8 mouse cellular contexts compared by ENCODE assay signal in genomic region chr9:64386466-64387211, GRCm38 (mm10). TPM values are rescaled to one million over a fixed set of nuclear protein-coding genes. Genes with fewer than 3 reads are reported as not detected.
DNase-seq lines count a peak whose midpoint lies in the region; ATAC-seq and TF ChIP-seq lines count a peak whose summit lies in the region.

No protein-coding gene starts in this region.

- TF ChIP-seq POLR2A in testis, adult 2 months (IDR thresholded peaks at IDR 0.05; ENCODE audit: control insufficient read depth, low read depth, low read length), result no peak

- H3K27me3 ChIP-seq in testis, adult 2 months (ENCODE audit: control insufficient read depth, insufficient read depth, low read length), result no peaks in the 10 kb centered on the region; the same call in 1 of the 2 replicates
- H3K27me3 ChIP-seq in hindbrain, postnatal 0 days (ENCODE audit: insufficient read depth, low read length), result peaks cover 15% of the 10 kb centered on the region
- H3K27me3 ChIP-seq in neural tube, embryonic 12.5 days (replicated peaks), result peaks cover 46% of the 10 kb centered on the region

- H3K4me3 ChIP-seq in testis, adult 2 months (ENCODE audit: control insufficient read depth, low read depth, low read length), result peak overlapping the region; percentile 68
- H3K4me3 ChIP-seq in hindbrain, postnatal 0 days (ENCODE audit: low read length), result peak overlapping the region; percentile 63
- H3K4me3 ChIP-seq in neural tube, embryonic 12.5 days, result peak overlapping the region; percentile 45

- H3K4me1 ChIP-seq in testis, adult 2 months (ENCODE audit: control insufficient read depth, insufficient read depth, low read length), result peaks cover 11% of the 10 kb centered on the region
- H3K4me1 ChIP-seq in hindbrain, postnatal 0 days (ENCODE audit: insufficient read depth, low read length), result 0 out of 2 replicates have a peak, but pooled peaks cover 12% of the 10 kb centered on the region
- H3K4me1 ChIP-seq in neural tube, embryonic 12.5 days, result peaks cover 22% of the 10 kb centered on the region

- no peak overlapping the region for H3K27ac ChIP-seq in testis, adult 2 months (ENCODE audit: control insufficient read depth, insufficient read depth, low read depth, low read length)
- H3K27ac ChIP-seq in hindbrain, postnatal 0 days, result no peak overlapping the region
- no peak overlapping the region for H3K27ac ChIP-seq in neural tube, embryonic 12.5 days

- H3K36me3 ChIP-seq in testis, adult 2 months (ENCODE audit: control insufficient read depth, insufficient read depth, low read length), result no peaks in the 10 kb centered on the region
- H3K36me3 ChIP-seq in hindbrain, postnatal 0 days (ENCODE audit: insufficient read depth, low read length), result no peaks in the 10 kb centered on the region
- no peaks in the 10 kb centered on the region for H3K36me3 ChIP-seq in neural tube, embryonic 12.5 days

- no peaks in the 10 kb centered on the region for H3K9me3 ChIP-seq in hindbrain, postnatal 0 days (ENCODE audit: low read length)
- no peaks in the 10 kb centered on the region for H3K9me3 ChIP-seq in neural tube, embryonic 12.5 days

- WGBS in hindbrain, postnatal 0 days, result 1% methylated on average over 45 of the region's 45 CpGs
- WGBS in neural tube, embryonic 12.5 days, result 1% methylated on average over 45 of the region's 45 CpGs

- peak overlapping the region; percentile 56 for H3K9ac ChIP-seq in hindbrain, postnatal 0 days (replicated peaks; ENCODE audit: low read length)
- peak overlapping the region; percentile 58 for H3K9ac ChIP-seq in neural tube, embryonic 12.5 days

- peak overlapping the region; percentile 99 for H3K4me2 ChIP-seq in hindbrain, postnatal 0 days (ENCODE audit: low read depth, low read length)
- peak overlapping the region; percentile 78 for H3K4me2 ChIP-seq in neural tube, embryonic 12.5 days (replicated peaks)

- no peak for DNase-seq in cerebellum, postnatal 4 days (ENCODE audit: low spot score in 2 of 2)
- DNase-seq in testis, postnatal 10 days (ENCODE audit: low spot score), result no peak
- DNase-seq in hindbrain, postnatal 0 days (ENCODE audit: low spot score), result no peak
- DNase-seq in thymus, postnatal 14 days, result no peak
- DNase-seq in layer of hippocampus, postnatal 10 days (ENCODE audit: low spot score in 2 of 2), result no peak

- peak; percentile 68 for ATAC-seq in cerebellum, adult (ENCODE audit: insufficient number of reproducible peaks, low FRiP score, low TSS enrichment)
- ATAC-seq in hindbrain, postnatal 0 days, result no peak
- ATAC-seq in neural tube, embryonic 12.5 days (ENCODE audit: low FRiP score, low read depth), result no peak

- TF ChIP-seq CTCF in testis, adult 2 months (IDR thresholded peaks at IDR 0.05; ENCODE audit: control insufficient read depth, insufficient read depth, insufficient replicate concordance, low read depth, low read length), result no peak
- peak; percentile 41 for TF ChIP-seq CTCF in hindbrain, postnatal 0 days (IDR thresholded peaks at IDR 0.05; ENCODE audit: low read depth)

RNA-seq across cellular contexts. Expression of gene Megf11, which starts 1.2 kb away (rescaled TPM):
- 0.30 TPM in 2 replicates for polyA plus RNA-seq in testis, adult 2 months (2012; rRNA removed)
- total RNA-seq in hindbrain, postnatal 0 days (2014; rRNA removed), result 38.2 and 42.0 TPM in 2 replicates
- polyA plus RNA-seq in hindbrain, postnatal 0 days (2015; fragmentation: Nextera tagmentation; extraction: Ambion mirVana), result 15.9 and 16.1 TPM in 2 replicates
- 10.8 and 12.5 TPM in 2 replicates for polyA plus RNA-seq in neural tube, embryonic 12.5 days (2016; fragmentation: Nextera tagmentation; extraction: Ambion mirVana)
- total RNA-seq in layer of hippocampus, postnatal 10 days (2021), result 10 to 100 TPM; 15.9 to 17.9 TPM

RNA-seq across cellular contexts. Expression of gene Dis3l, which starts 45.6 kb away (rescaled TPM):
- polyA plus RNA-seq in testis, adult 2 months (2012; rRNA removed), result 94.9 and 99.3 TPM in 2 replicates
- 15.3 and 20.9 TPM in 2 replicates for total RNA-seq in hindbrain, postnatal 0 days (2014; rRNA removed)
- 15.7 and 16.0 TPM in 2 replicates for polyA plus RNA-seq in hindbrain, postnatal 0 days (2015; fragmentation: Nextera tagmentation; extraction: Ambion mirVana)
- polyA plus RNA-seq in neural tube, embryonic 12.5 days (2016; fragmentation: Nextera tagmentation; extraction: Ambion mirVana), result 21.4 and 21.9 TPM in 2 replicates
- 10 to 100 TPM; 23.9 to 24.2 TPM for total RNA-seq in layer of hippocampus, postnatal 10 days (2021)
